Mouse (Mus musculus): Measurements from ENCODE around the gene Prl2a1. TPM values are rescaled to one million over a fixed set of nuclear protein-coding genes. Genes with fewer than 3 reads are reported as not detected.

Gene Prl2a1
- polyA plus RNA-seq (2012; rRNA removed) = not detected in 2 replicates

DNA sequence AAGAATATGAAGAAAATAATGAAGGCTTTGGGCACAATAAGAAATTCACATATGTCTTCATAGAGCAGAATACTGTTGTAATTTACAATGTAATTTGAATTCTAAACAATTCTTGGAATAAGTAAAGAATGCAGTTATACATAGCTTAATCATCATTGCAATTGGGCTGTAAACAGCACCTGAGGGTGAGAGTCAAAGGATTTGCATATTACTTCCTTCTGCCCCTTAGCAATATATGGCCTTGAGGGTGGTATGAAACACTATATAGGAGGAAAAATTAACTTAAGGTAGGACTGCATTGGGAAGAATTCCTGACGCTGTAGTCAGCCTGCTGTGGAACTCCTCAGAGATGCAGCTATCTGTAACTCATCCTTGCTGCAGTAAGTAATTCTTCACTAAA is at the start of gene Prl2a1:
TSS of gene Prl2a1 (plus strand) at position 301 of the 400 bp plus-strand sequence.

DNA sequence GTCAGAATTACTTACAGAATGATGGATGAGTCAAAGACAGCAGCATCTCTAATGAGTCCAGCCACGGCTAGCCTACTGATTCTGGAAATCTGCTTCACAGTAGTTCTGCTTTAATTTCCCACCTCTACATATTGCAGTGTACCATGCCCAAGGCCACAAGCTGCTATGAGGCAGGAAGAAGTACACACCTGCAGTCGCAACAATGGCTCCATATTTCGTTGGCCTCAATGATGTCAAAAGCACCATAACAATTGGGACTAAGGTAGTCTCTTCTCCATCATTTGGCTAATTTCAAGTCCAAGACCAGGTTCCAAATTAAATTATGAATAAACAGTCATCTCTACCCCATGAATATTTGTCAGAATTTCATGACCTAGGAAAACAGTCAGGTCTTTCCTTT is 20.8 kb upstream of the Prl2a1 start, which contains the start of gene Prl7c1:
TSS of gene Prl7c1 (minus strand) at position 101 of the 400 bp plus-strand sequence.

DNA sequence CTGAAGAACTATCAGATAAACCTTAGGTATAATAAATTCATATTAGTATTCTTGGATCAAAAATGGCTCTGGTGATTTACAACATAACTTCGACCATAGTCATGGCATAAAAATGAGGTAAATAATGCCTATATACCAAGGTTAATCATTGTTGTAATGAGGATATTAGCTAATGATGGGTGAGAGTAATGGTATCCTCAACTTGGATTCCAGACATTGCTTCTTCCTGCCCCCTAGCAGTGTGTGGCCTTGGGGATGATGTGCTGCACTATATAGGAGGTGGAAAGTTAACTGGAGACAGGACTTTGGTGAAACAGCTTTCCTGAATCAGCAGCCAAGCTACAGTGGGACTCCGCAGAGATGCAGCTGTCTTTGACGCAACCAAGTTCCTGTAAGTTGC is 47.6 kb downstream of the Prl2a1 start, which contains the start of gene Prl2c1:
TSS of gene Prl2c1 (plus strand) at position 301 of the 400 bp plus-strand sequence.

Other genes starting within 250 kb of the Prl2a1 start
- not detected in 2 replicates for gene Prl8a9, start 237.0 kb upstream of the Prl2a1 start, polyA plus RNA-seq (2012; rRNA removed)
- not detected in 2 replicates for gene Prl8a1, start 219.5 kb upstream of the Prl2a1 start, polyA plus RNA-seq (2012; rRNA removed)
- not detected in 2 replicates for gene Prl7b1, start 191.1 kb upstream of the Prl2a1 start, polyA plus RNA-seq (2012; rRNA removed)
- not detected in 2 replicates for gene Prl7a1, start 159.2 kb upstream of the Prl2a1 start, polyA plus RNA-seq (2012; rRNA removed)
- gene Prl7a2, start 133.6 kb upstream of the Prl2a1 start, polyA plus RNA-seq (2012; rRNA removed) = not detected in 2 replicates
- gene Prl7d1, start 84.9 kb upstream of the Prl2a1 start, polyA plus RNA-seq (2012; rRNA removed) = not detected in 2 replicates
- not detected in 2 replicates for gene Prl7c1, start 20.9 kb upstream of the Prl2a1 start, polyA plus RNA-seq (2012; rRNA removed)
- gene Prl2c1, start 47.7 kb downstream of the Prl2a1 start, polyA plus RNA-seq (2012; rRNA removed) = not detected in 2 replicates
- not detected in 2 replicates for gene Prl4a1, start 214.6 kb downstream of the Prl2a1 start, polyA plus RNA-seq (2012; rRNA removed)